Mouse (Mus musculus) stomach, postnatal 0 days (tissue): ENCODE results near the gene Ier5. TPM values are rescaled to one million over a fixed set of nuclear protein-coding genes. Genes with fewer than 3 reads are reported as not detected.

Experiments
- ATAC-seq: fragments of 200-750 bp; cut with Nextera tagmentation; 2 replicates; pipeline ENCODE4 v1.8.0; 2017; ENCODE audit not compliant: low FRiP score, low TSS enrichment
- DNase-seq: peaks from one replicate; pipeline ENCODE4 v3.0.0-alpha.2; 2016; ENCODE audit warnings: low spot score
- H3K27ac ChIP-seq: fragments of 300-500 bp; sonication (generic); replicated peaks from 2 replicates; pipeline ENCODE4 v1.5.1; 2014; ENCODE audit warnings: mild to moderate bottlenecking, control low read depth
- H3K27me3 ChIP-seq: fragments of 300-500 bp; sonication (generic); 2 replicates; pipeline ENCODE4 v1.6.1; 2014; ENCODE audit warnings: low read length; ENCODE audit not compliant: control insufficient read depth, insufficient read depth
- H3K36me3 ChIP-seq: fragments of 300-500 bp; sonication (generic); 2 replicates; pipeline ENCODE4 v1.6.1; 2014; ENCODE audit warnings: low read length, mixed read lengths; ENCODE audit not compliant: control insufficient read depth, insufficient read depth
- H3K4me1 ChIP-seq: fragments of 300-500 bp; sonication (generic); replicated peaks from 2 replicates; pipeline ENCODE4 v1.6.1; 2014; ENCODE audit warnings: antibody characterized with exemption; ENCODE audit not compliant: control insufficient read depth, insufficient read depth
- H3K4me2 ChIP-seq: fragments of 300-500 bp; sonication (generic); replicated peaks from 2 replicates; pipeline ENCODE4 v1.6.1; 2014; ENCODE audit warnings: low read depth, mild to moderate bottlenecking, control low read depth, moderate library complexity
- H3K4me3 ChIP-seq: fragments of 300-500 bp; sonication (generic); 2 replicates; pipeline ENCODE4 v1.5.1; 2014; ENCODE audit warnings: low read depth, low read length, control low read depth
- H3K9ac ChIP-seq: fragments of 300-500 bp; sonication (generic); 2 replicates; pipeline ENCODE4 v1.6.1; 2014; ENCODE audit warnings: mild to moderate bottlenecking, low read length, control low read depth, mixed read lengths
- H3K9me3 ChIP-seq: fragments of 300-500 bp; sonication (generic); 2 replicates; pipeline ENCODE4 v1.6.1; 2016; ENCODE audit warnings: low read length; ENCODE audit not compliant: control insufficient read depth
- CTCF ChIP-seq: IDR thresholded peaks from 2 replicates; pipeline ENCODE4 v1.5.1; 2016; ENCODE audit warnings: antibody characterized with exemption, low read depth, mild to moderate bottlenecking, moderate library complexity
- EP300 ChIP-seq: optimal IDR thresholded peaks from 2 replicates; pipeline ENCODE3; 2016; ENCODE audit warnings: antibody characterized with exemption
- WGBS: fragments of 180-500 bp; shearing (Covaris S2); extraction: QIAGEN DNeasy Blood & Tissue Kit; methylation state at CpG from one replicate; pipeline ENCODE4 v1.1.7; 2014; 5-methylcytosine and 5-hydroxymethylcytosine counted together
- polyA plus RNA-seq: library from polyadenylated mRNA; unstranded; fragments of >200 nt; fragmentation: Nextera tagmentation; extraction: Ambion mirVana; gene quantifications from 2 replicates; pipeline ENCODE4 v1.2.1, GENCODE M21; 2015

Gene Ier5
- polyA plus RNA-seq, 1 experiment from 2014 or later = 7.3 TPM

- ATAC-seq (no peak), DNase-seq (no peak)
- no peak overlapping the region for H3K4me2 ChIP-seq
- TF ChIP-seq CTCF = no peak
- TF ChIP-seq EP300 = no peak
- no peaks in the 10 kb centered on the region for H3K36me3 ChIP-seq
- WGBS = 67% methylated on average over 3 of the region's 3 CpGs
- peaks cover under 1% of the 10 kb centered on the region for H3K4me1 ChIP-seq
- H3K4me3 ChIP-seq = no peak overlapping the region
- H3K27ac ChIP-seq = no peak overlapping the region
- no peak overlapping the region for H3K9ac ChIP-seq
- H3K9me3 ChIP-seq = no peaks in the 10 kb centered on the region
- H3K27me3 ChIP-seq = no peaks in the 10 kb centered on the region
Measured at GRCm38 (mm10) chr1:155077675-155078074, 21.8 kb downstream of the Ier5 start.

- DNase-seq (no peak), ATAC-seq (peak; percentile 40)
- WGBS = 74% methylated on average over 7 of the region's 7 CpGs
Measured at GRCm38 (mm10) chr1:155075856-155076255, 23.6 kb downstream of the Ier5 start.

GRCm38 (mm10) chr1:155074856-155075255 lies 24.6 kb downstream of the Ier5 start:
- Histone ChIP-seq H3K4me1 (peaks cover 4% of the 10 kb centered on the region), H3K27me3 (no peaks in the 10 kb centered on the region), H3K27ac (peak overlapping the region; percentile 85), H3K36me3 (no peaks in the 10 kb centered on the region), H3K9ac (no peak overlapping the region), H3K4me3 (no peak overlapping the region), H3K4me2 (no peak overlapping the region), H3K9me3 (no peaks in the 10 kb centered on the region)
- peak; percentile 31 for TF ChIP-seq CTCF
- TF ChIP-seq EP300 = peak; percentile 85
- ATAC-seq = peak; percentile 91
- whole genome bisulfite sequencing = 41% methylated on average over 7 of the region's 7 CpGs
- DNase-seq = peak; percentile 84

More at GRCm38 (mm10) chr1:155075856-155076255, 23.6 kb downstream of the Ier5 start:
- H3K4me1 ChIP-seq = no peaks in the 10 kb centered on the region; the same call in 1 of the 2 replicates
- 0 out of 2 replicates have a peak overlapping the region, but pooled peaks have one; percentile 45 for H3K27ac ChIP-seq
- H3K4me2 ChIP-seq = no peak overlapping the region
- no peaks in the 10 kb centered on the region for H3K36me3 ChIP-seq
- TF ChIP-seq CTCF (no peak), EP300 (no peak)
- H3K4me3 ChIP-seq = no peak overlapping the region
- H3K9me3 ChIP-seq = no peaks in the 10 kb centered on the region
- no peaks in the 10 kb centered on the region for H3K27me3 ChIP-seq
- no peak overlapping the region for H3K9ac ChIP-seq

GRCm38 (mm10) chr1:155073905-155074304 lies 25.5 kb downstream of the Ier5 start:
- H3K4me1 ChIP-seq = peaks cover 4% of the 10 kb centered on the region
- H3K27ac ChIP-seq = peak overlapping the region; percentile 14; the same call in 1 of the 2 replicates
- WGBS = 88% methylated on average over 6 of the region's 6 CpGs
- ATAC-seq (no peak), DNase-seq (no peak)
- H3K4me3 ChIP-seq = no peak overlapping the region
- H3K4me2 ChIP-seq = no peak overlapping the region
- no peaks in the 10 kb centered on the region for H3K9me3 ChIP-seq
- no peaks in the 10 kb centered on the region for H3K36me3 ChIP-seq
- TF ChIP-seq EP300 = no peak
- no peak for TF ChIP-seq CTCF
- no peaks in the 10 kb centered on the region for H3K27me3 ChIP-seq
- no peak overlapping the region for H3K9ac ChIP-seq

GRCm38 (mm10) chr1:155073133-155073532 lies 26.3 kb downstream of the Ier5 start:
- WGBS = 52% methylated on average over 7 of the region's 7 CpGs
- no peaks in the 10 kb centered on the region for H3K36me3 ChIP-seq
- ATAC-seq = no peak

GRCm38 (mm10) chr1:155071287-155071876 lies 28.1 kb downstream of the Ier5 start:
- DNase-seq = peak; percentile 44
- H3K27me3 ChIP-seq = no peaks in the 10 kb centered on the region
- peak overlapping the region; percentile 85 for H3K27ac ChIP-seq
- WGBS = 41% methylated on average over 7 of the region's 7 CpGs
- H3K9ac ChIP-seq = no peak overlapping the region
- peaks cover 4% of the 10 kb centered on the region for H3K4me1 ChIP-seq
- TF ChIP-seq CTCF (no peak), EP300 (no peak)
- no peak overlapping the region for H3K4me3 ChIP-seq
- no peak for ATAC-seq
- no peak overlapping the region for H3K4me2 ChIP-seq
- no peaks in the 10 kb centered on the region for H3K36me3 ChIP-seq
- H3K9me3 ChIP-seq = no peaks in the 10 kb centered on the region

More at GRCm38 (mm10) chr1:155073133-155073532, 26.3 kb downstream of the Ier5 start:
- Histone ChIP-seq H3K27ac (no peak overlapping the region), H3K9me3 (no peaks in the 10 kb centered on the region), H3K4me1 (peaks cover 4% of the 10 kb centered on the region), H3K4me2 (no peak overlapping the region), H3K27me3 (no peaks in the 10 kb centered on the region), H3K4me3 (no peak overlapping the region), H3K9ac (no peak overlapping the region)
- TF ChIP-seq CTCF (no peak), EP300 (no peak)
- no peak for DNase-seq
